Mouse (Mus musculus) midbrain, embryonic 11.5 days (tissue): Measurements from ENCODE around the gene Cd36. TPM values are rescaled to one million over a fixed set of nuclear protein-coding genes. Genes with fewer than 3 reads are reported as not detected.

ENCODE experiments used
- polyA plus RNA-seq: library from polyadenylated mRNA; unstranded; fragments of >200 nt; fragmentation: Nextera tagmentation; extraction: Ambion mirVana; gene quantifications from 2 replicates; pipeline ENCODE4 v1.2.1, GENCODE M21; 2014

Gene Cd36
- polyA plus RNA-seq, 1 experiment from 2014 or later, result 1.2 TPM

Other genes with a start within 250 kb of the Cd36 start
- 0.34 and 0.45 TPM in 2 replicates for gene Gnat3, start 73.7 kb upstream of the Cd36 start, polyA plus RNA-seq